Mouse (Mus musculus): ENCODE results near the gene Psma3.
"Not testable (repeated sequence)": the region's sequence is repeated elsewhere in the genome, so short reads cannot be mapped to it uniquely, and the experiment has no call there.

The Psma3 gene

GRCm38 (mm10) chr12:71016503-71017241, 42.3 kb downstream of the Psma3 start:
- no peaks in the 10 kb centered on the region for H3K27me3 ChIP-seq (ENCODE audit: control insufficient read depth, insufficient read depth, low read length, poor library complexity, severe bottlenecking)
- peaks cover 18% of the 10 kb centered on the region for H3K36me3 ChIP-seq (ENCODE audit: control insufficient read depth, insufficient read depth, low read length, poor library complexity, severe bottlenecking)
- peak; percentile 50 for DNase-seq (ENCODE audit: low read depth, low spot score)

- no peak for DNase-seq (ENCODE audit: low read depth, low spot score)
- Histone ChIP-seq H3K27me3 (ENCODE audit: control insufficient read depth, insufficient read depth, low read length, poor library complexity, severe bottlenecking) (no peaks in the 10 kb centered on the region), H3K36me3 (ENCODE audit: control insufficient read depth, insufficient read depth, low read length, poor library complexity, severe bottlenecking) (peaks cover 16% of the 10 kb centered on the region)
Observed at GRCm38 (mm10) chr12:71017242-71017571, 42.8 kb downstream of the Psma3 start.

GRCm38 (mm10) chr12:71017827-71018226, 43.4 kb downstream of the Psma3 start:
- Histone ChIP-seq H3K27me3 (ENCODE audit: control insufficient read depth, insufficient read depth, low read length, poor library complexity, severe bottlenecking) (no peaks in the 10 kb centered on the region), H3K36me3 (ENCODE audit: control insufficient read depth, insufficient read depth, low read length, poor library complexity, severe bottlenecking) (peaks cover 15% of the 10 kb centered on the region)
- no peak for DNase-seq (ENCODE audit: low read depth, low spot score)

- DNase-seq (ENCODE audit: low read depth, low spot score) = no peak
- no peaks in the 10 kb centered on the region for H3K27me3 ChIP-seq (ENCODE audit: control insufficient read depth, insufficient read depth, low read length, poor library complexity, severe bottlenecking)
- peaks cover 10% of the 10 kb centered on the region; the same call in 1 of the 2 replicates for H3K36me3 ChIP-seq (ENCODE audit: control insufficient read depth, insufficient read depth, low read length, poor library complexity, severe bottlenecking)
Observed at GRCm38 (mm10) chr12:71019211-71019610, 44.8 kb downstream of the Psma3 start.

GRCm38 (mm10) chr12:71024411-71024810, 50.0 kb downstream of the Psma3 start:
- no peak for DNase-seq (ENCODE audit: low read depth, low spot score)
- Histone ChIP-seq H3K27me3 (ENCODE audit: control insufficient read depth, insufficient read depth, low read length, poor library complexity, severe bottlenecking) (no peaks in the 10 kb centered on the region), H3K36me3 (ENCODE audit: control insufficient read depth, insufficient read depth, low read length, poor library complexity, severe bottlenecking) (peaks cover 16% of the 10 kb centered on the region)

GRCm38 (mm10) chr12:71028265-71028664, 53.8 kb downstream of the Psma3 start:
- peaks cover 16% of the 10 kb centered on the region for H3K36me3 ChIP-seq (ENCODE audit: control insufficient read depth, insufficient read depth, low read length, poor library complexity, severe bottlenecking)
- not testable (repeated sequence) for H3K27me3 ChIP-seq (ENCODE audit: control insufficient read depth, insufficient read depth, low read length, poor library complexity, severe bottlenecking); DNase-seq (ENCODE audit: low read depth, low spot score)

GRCm38 (mm10) chr12:71030260-71030659, 55.8 kb downstream of the Psma3 start:
- no peak for DNase-seq (ENCODE audit: low read depth, low spot score)
- peaks cover 22% of the 10 kb centered on the region for H3K36me3 ChIP-seq (ENCODE audit: control insufficient read depth, insufficient read depth, low read length, poor library complexity, severe bottlenecking)
- no peaks in the 10 kb centered on the region for H3K27me3 ChIP-seq (ENCODE audit: control insufficient read depth, insufficient read depth, low read length, poor library complexity, severe bottlenecking)

GRCm38 (mm10) chr12:71030722-71031121, 56.3 kb downstream of the Psma3 start:
- H3K36me3 ChIP-seq (ENCODE audit: control insufficient read depth, insufficient read depth, low read length, poor library complexity, severe bottlenecking) = peaks cover 19% of the 10 kb centered on the region
- DNase-seq (ENCODE audit: low read depth, low spot score) = no peak

GRCm38 (mm10) chr12:71035826-71036225, 61.4 kb downstream of the Psma3 start:
- H3K36me3 ChIP-seq (ENCODE audit: control insufficient read depth, insufficient read depth, low read length, poor library complexity, severe bottlenecking) = peaks cover 8% of the 10 kb centered on the region; the same call in 1 of the 2 replicates
- no peaks in the 10 kb centered on the region for H3K27me3 ChIP-seq (ENCODE audit: control insufficient read depth, insufficient read depth, low read length, poor library complexity, severe bottlenecking)
- DNase-seq (ENCODE audit: low read depth, low spot score) = no peak

More at GRCm38 (mm10) chr12:71030722-71031121, 56.3 kb downstream of the Psma3 start:
- no peaks in the 10 kb centered on the region for H3K27me3 ChIP-seq (ENCODE audit: control insufficient read depth, insufficient read depth, low read length, poor library complexity, severe bottlenecking)

GRCm38 (mm10) chr12:71036729-71037404, 62.4 kb downstream of the Psma3 start:
- Histone ChIP-seq H3K36me3 (ENCODE audit: control insufficient read depth, insufficient read depth, low read length, poor library complexity, severe bottlenecking) (peaks cover 9% of the 10 kb centered on the region), H3K27me3 (ENCODE audit: control insufficient read depth, insufficient read depth, low read length, poor library complexity, severe bottlenecking) (no peaks in the 10 kb centered on the region)
- peak; percentile 19 for DNase-seq (ENCODE audit: low read depth, low spot score)

GRCm38 (mm10) chr12:71040462-71040861, 66.0 kb downstream of the Psma3 start:
- peaks cover 9% of the 10 kb centered on the region for H3K36me3 ChIP-seq (ENCODE audit: control insufficient read depth, insufficient read depth, low read length, poor library complexity, severe bottlenecking)
- peak; percentile 72 for DNase-seq (ENCODE audit: low read depth, low spot score)
- no peaks in the 10 kb centered on the region for H3K27me3 ChIP-seq (ENCODE audit: control insufficient read depth, insufficient read depth, low read length, poor library complexity, severe bottlenecking)

- H3K36me3 ChIP-seq (ENCODE audit: control insufficient read depth, insufficient read depth, low read length, poor library complexity, severe bottlenecking) = peaks cover 13% of the 10 kb centered on the region
- H3K27me3 ChIP-seq (ENCODE audit: control insufficient read depth, insufficient read depth, low read length, poor library complexity, severe bottlenecking) = no peaks in the 10 kb centered on the region
- no peak for DNase-seq (ENCODE audit: low read depth, low spot score)
Observed at GRCm38 (mm10) chr12:71042451-71042850, 68.0 kb downstream of the Psma3 start.

GRCm38 (mm10) chr12:71043571-71043970, 69.2 kb downstream of the Psma3 start:
- H3K27me3 ChIP-seq (ENCODE audit: control insufficient read depth, insufficient read depth, low read length, poor library complexity, severe bottlenecking) = no peaks in the 10 kb centered on the region
- H3K36me3 ChIP-seq (ENCODE audit: control insufficient read depth, insufficient read depth, low read length, poor library complexity, severe bottlenecking) = peaks cover 13% of the 10 kb centered on the region
- no peak for DNase-seq (ENCODE audit: low read depth, low spot score)

- Histone ChIP-seq H3K27me3 (ENCODE audit: control insufficient read depth, insufficient read depth, low read length, poor library complexity, severe bottlenecking) (no peaks in the 10 kb centered on the region), H3K36me3 (ENCODE audit: control insufficient read depth, insufficient read depth, low read length, poor library complexity, severe bottlenecking) (peaks cover 13% of the 10 kb centered on the region)
- DNase-seq (ENCODE audit: low read depth, low spot score) = no peak
Observed at GRCm38 (mm10) chr12:71044488-71044887, 70.1 kb downstream of the Psma3 start.

Data from splenic B cell, adult 2 months (primary cell).